Mouse (Mus musculus): ENCODE results near the gene Osbpl10.

- no peak for TF ChIP-seq CTCF (IDR thresholded peaks at IDR 0.05; ENCODE audit: low read depth)
- TF ChIP-seq EP300 (optimal IDR thresholded peaks at IDR 0.05) = no peak
Measured at GRCm38 (mm10) chr9:115221265-115221664, 242.9 kb downstream of the Osbpl10 start.

All from stomach, postnatal 0 days (tissue).